Mouse (Mus musculus): ENCODE measurements around the gene Gm15013. TPM values are rescaled to one million over a fixed set of nuclear protein-coding genes. Genes with fewer than 3 reads are reported as not detected.

The Gm15013 gene
- polyA plus RNA-seq, 1 experiment from 2014 or later = 0.25 TPM

Other genes starting within 250 kb of the Gm15013 start
- gene D330045A20Rik, start 234.1 kb downstream of the Gm15013 start, polyA plus RNA-seq (2015; fragmentation: Nextera tagmentation; extraction: Ambion mirVana) = 0.68 and 0.87 TPM in 2 replicates
- 2.1 and 2.4 TPM in 2 replicates for gene Rnf128, start 151.2 kb downstream of the Gm15013 start, polyA plus RNA-seq (2015; fragmentation: Nextera tagmentation; extraction: Ambion mirVana)
- gene Tbc1d8b, start 29.5 kb downstream of the Gm15013 start, polyA plus RNA-seq (2015; fragmentation: Nextera tagmentation; extraction: Ambion mirVana) = 0.73 and 0.82 TPM in 2 replicates
- 0.25 TPM in 1 of 2 replicates, not detected in the other for gene Ripply1, start 67.9 kb upstream of the Gm15013 start, polyA plus RNA-seq (2015; fragmentation: Nextera tagmentation; extraction: Ambion mirVana)
- gene Cldn2, start 86.3 kb upstream of the Gm15013 start, polyA plus RNA-seq (2015; fragmentation: Nextera tagmentation; extraction: Ambion mirVana) = 0.91 and 1.3 TPM in 2 replicates
- 4.4 and 4.6 TPM in 2 replicates for gene Morc4, start 157.2 kb upstream of the Gm15013 start, polyA plus RNA-seq (2015; fragmentation: Nextera tagmentation; extraction: Ambion mirVana)

Data from hindbrain, embryonic 13.5 days (tissue).